19 mouse cellular contexts compared by ENCODE assay signal in the genomic region with DNA sequence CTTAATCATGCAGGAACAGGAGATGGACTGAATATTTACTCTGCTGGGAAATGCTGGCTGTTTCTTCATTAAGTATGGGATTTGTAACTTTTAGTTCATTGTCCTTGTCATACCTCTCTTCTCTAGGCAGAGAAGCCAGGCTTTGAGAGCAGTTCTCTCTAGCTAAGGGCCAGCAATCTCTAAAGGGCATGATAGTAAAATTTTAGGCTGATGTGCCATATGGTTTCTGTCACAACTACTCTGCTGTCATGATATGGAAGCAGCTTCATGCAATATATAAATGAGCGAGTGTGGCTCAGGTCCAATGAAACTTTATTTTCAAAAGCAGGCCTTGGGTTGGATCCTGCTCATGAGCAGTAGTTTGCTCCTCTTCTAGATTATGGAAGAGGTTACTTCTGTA.
"Had no signal": no experiment of that assay in that cellular context is flagged by ENCODE, and none has a peak within 500 bp of the region (broad histone marks: within the 10 kb centered on the region; RNA-seq: fewer than 3 reads in every experiment).

No protein-coding gene starts in this region.

- H3K4me3 ChIP-seq: liver, embryonic 12.5 days; midbrain, embryonic 10.5 days; midbrain, embryonic 12.5 days; myocyte; neural tube, embryonic 13.5 days; neural tube, embryonic 15.5 days had no signal

- H3K4me2 ChIP-seq: liver, embryonic 12.5 days; midbrain, embryonic 12.5 days; neural tube, embryonic 13.5 days; neural tube, embryonic 15.5 days had no signal

- DNase-seq: lung, adult 18-20 months; lung, postnatal 4 days; midbrain, embryonic 14.5 days; retina, postnatal 1 day; right cerebral cortex, adult 18-20 months; right cerebral cortex, postnatal 25 days; right cerebral cortex, postnatal 4 days; spleen, adult 18-20 months; thymus, adult 18-20 months; thymus, postnatal 14 days; thymus, postnatal 36 days had no signal

- H3K36me3 ChIP-seq: liver, embryonic 12.5 days; midbrain, embryonic 10.5 days; midbrain, embryonic 12.5 days; neural tube, embryonic 13.5 days; neural tube, embryonic 15.5 days had no signal

- H3K9me3 ChIP-seq: liver, embryonic 12.5 days; neural tube, embryonic 15.5 days had no signal

- H3K4me1 ChIP-seq: liver, embryonic 12.5 days; midbrain, embryonic 10.5 days; midbrain, embryonic 12.5 days; neural tube, embryonic 13.5 days; neural tube, embryonic 15.5 days had no signal

- ATAC-seq: liver, embryonic 12.5 days; midbrain, embryonic 16.5 days had no signal

- H3K27me3 ChIP-seq: liver, embryonic 12.5 days; midbrain, embryonic 12.5 days; neural tube, embryonic 13.5 days; neural tube, embryonic 15.5 days had no signal

- H3K27ac ChIP-seq: liver, embryonic 12.5 days; liver, embryonic 14.5 days; midbrain, embryonic 10.5 days; midbrain, embryonic 12.5 days; neural tube, embryonic 13.5 days; neural tube, embryonic 15.5 days had no signal

- H3K9ac ChIP-seq: liver, embryonic 12.5 days; liver, embryonic 14.5 days; midbrain, embryonic 12.5 days; neural tube, embryonic 13.5 days; neural tube, embryonic 15.5 days had no signal
